Mouse (Mus musculus) liver, embryonic 15.5 days (tissue): ENCODE data around the gene Cfap43. TPM values are rescaled to one million over a fixed set of nuclear protein-coding genes. Genes with fewer than 3 reads are reported as not detected.
"Not testable (repeated sequence)": the region's sequence is repeated elsewhere in the genome, so short reads cannot be mapped to it uniquely, and the experiment has no call there.

Experiments used
- ATAC-seq: fragments of 200-750 bp; cut with Nextera tagmentation; 2 replicates; pipeline ENCODE4 v1.8.0; 2017; ENCODE audit warnings: moderate number of reproducible peaks, mild to moderate bottlenecking, moderate library complexity; ENCODE audit not compliant: insufficient read depth
- H3K27ac ChIP-seq: fragments of 300-500 bp; sonication (generic); replicated peaks from 2 replicates; pipeline ENCODE4 v1.5.1; 2015; ENCODE audit warnings: mild to moderate bottlenecking, inconsistent platforms
- H3K27me3 ChIP-seq: fragments of 300-500 bp; sonication (generic); 2 replicates; pipeline ENCODE4 v1.6.1; 2015; ENCODE audit warnings: mild to moderate bottlenecking, inconsistent platforms
- H3K36me3 ChIP-seq: fragments of 300-500 bp; sonication (generic); replicated peaks from 2 replicates; pipeline ENCODE4 v1.6.1; 2015; ENCODE audit warnings: moderate library complexity, mild to moderate bottlenecking, inconsistent platforms
- H3K4me1 ChIP-seq: fragments of 300-500 bp; sonication (generic); replicated peaks from 2 replicates; pipeline ENCODE4 v1.6.1; 2015; ENCODE audit warnings: inconsistent platforms
- H3K4me2 ChIP-seq: fragments of 300-500 bp; sonication (generic); 2 replicates; pipeline ENCODE4 v1.6.1; 2015; ENCODE audit warnings: moderate library complexity, mild to moderate bottlenecking, inconsistent platforms
- H3K4me3 ChIP-seq: fragments of 300-500 bp; sonication (generic); replicated peaks from 2 replicates; pipeline ENCODE4 v1.5.1; 2015; ENCODE audit warnings: mild to moderate bottlenecking, inconsistent platforms
- H3K9ac ChIP-seq: fragments of 300-500 bp; sonication (generic); 2 replicates; pipeline ENCODE4 v1.6.1; 2015; ENCODE audit warnings: moderate library complexity, mild to moderate bottlenecking, inconsistent platforms
- H3K9me3 ChIP-seq: fragments of 300-500 bp; sonication (generic); replicated peaks from 2 replicates; pipeline ENCODE4 v1.6.1; 2016; ENCODE audit warnings: inconsistent platforms
- WGBS: fragments of 180-500 bp; shearing (Covaris S2); methylation state at CpG from one replicate; pipeline ENCODE4 v1.1.7; 2015; ENCODE audit warnings: mixed read lengths; ENCODE audit not compliant: insufficient replicate concordance; 5-methylcytosine and 5-hydroxymethylcytosine counted together
- polyA plus RNA-seq: library from polyadenylated mRNA; unstranded; fragments of >200 nt; fragmentation: Nextera tagmentation; extraction: Ambion mirVana; gene quantifications from 2 replicates; pipeline ENCODE4 v1.2.1, GENCODE M21; 2015

Cfap43 gene
- polyA plus RNA-seq, 1 experiment from 2014 or later: 0.02 TPM

DNA sequence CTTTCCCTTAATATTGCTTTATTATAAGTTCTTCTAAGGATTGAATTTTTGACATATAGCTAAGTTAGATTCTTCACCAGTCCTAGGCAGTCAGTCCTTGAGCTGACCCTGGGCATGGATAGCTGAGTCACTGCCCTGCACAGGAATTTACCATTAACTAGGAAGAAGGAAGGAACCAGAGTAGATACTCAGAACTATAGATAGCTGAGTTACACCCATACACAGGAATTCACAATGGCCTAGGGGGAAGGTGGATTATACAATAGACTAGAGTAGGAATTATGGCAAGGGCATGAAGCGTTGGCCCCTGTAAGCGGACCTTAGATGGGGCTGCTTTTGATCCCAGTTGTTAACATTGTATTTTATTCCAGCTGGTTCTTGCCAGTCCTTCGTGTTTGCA is 67.0 kb downstream of the Cfap43 start:
- not testable (repeated sequence) for ATAC-seq

DNA sequence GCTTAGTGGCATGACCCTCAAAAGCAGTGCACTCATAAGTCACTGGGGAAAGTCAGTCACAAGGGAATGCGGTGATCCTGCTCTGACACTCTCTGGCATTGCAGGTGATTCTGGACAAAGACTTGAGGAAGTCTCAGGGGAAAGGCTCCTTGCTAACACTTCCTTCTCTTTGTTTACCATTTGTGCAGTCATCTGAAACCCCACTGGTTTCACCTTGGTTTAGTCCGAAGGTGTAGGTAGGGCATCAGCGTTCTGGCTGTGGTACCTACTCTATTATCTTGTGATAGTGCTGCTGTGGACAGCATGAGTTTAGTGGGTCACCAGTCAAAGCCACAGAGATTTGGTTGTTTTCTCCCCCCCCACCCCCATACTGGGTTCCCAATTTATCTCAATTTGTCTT is 69.4 kb downstream of the Cfap43 start:
- peaks cover 10% of the 10 kb centered on the region for H3K4me1 ChIP-seq
- H3K27ac ChIP-seq: no peak overlapping the region
- H3K9me3 ChIP-seq: no peaks in the 10 kb centered on the region
- no peak for ATAC-seq
- H3K27me3 ChIP-seq: peaks cover 12% of the 10 kb centered on the region
- 80% methylated on average over 3 of the region's 3 CpGs for WGBS
- H3K4me3 ChIP-seq: no peak overlapping the region
- no peak overlapping the region for H3K4me2 ChIP-seq
- H3K36me3 ChIP-seq: no peaks in the 10 kb centered on the region
- H3K9ac ChIP-seq: no peak overlapping the region

More for the DNA sequence above, 67.0 kb downstream of the Cfap43 start:
- H3K9ac ChIP-seq, H3K36me3 ChIP-seq, H3K27ac ChIP-seq, H3K9me3 ChIP-seq, H3K4me3 ChIP-seq, H3K4me2 ChIP-seq: not testable (repeated sequence)
- H3K27me3 ChIP-seq: peaks cover 12% of the 10 kb centered on the region
- peaks cover 24% of the 10 kb centered on the region for H3K4me1 ChIP-seq
- WGBS: 59% methylated on average over 3 of the region's 3 CpGs

DNA sequence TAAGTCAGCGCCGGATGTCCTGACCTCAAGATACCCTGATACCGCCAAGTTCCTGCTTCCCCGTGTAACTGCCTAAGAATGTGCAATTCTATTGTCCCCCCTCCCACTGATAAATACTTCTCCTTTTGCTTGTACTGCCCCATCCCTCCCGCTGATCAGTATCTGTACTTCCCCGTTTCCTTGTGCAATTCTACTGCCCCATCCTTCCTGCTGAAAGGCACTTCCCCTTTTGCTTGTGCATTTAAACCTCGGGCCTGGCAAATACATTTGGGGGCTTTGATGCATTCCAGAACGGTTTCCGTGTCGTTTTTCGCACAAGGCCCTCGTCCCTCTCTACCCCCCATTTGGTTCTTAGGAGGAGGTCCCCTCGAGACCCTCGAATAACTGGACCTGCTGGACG is 77.9 kb downstream of the Cfap43 start:
- H3K27ac ChIP-seq, H3K9me3 ChIP-seq, H3K36me3 ChIP-seq, ATAC-seq, H3K4me2 ChIP-seq, H3K9ac ChIP-seq, H3K4me1 ChIP-seq, H3K4me3 ChIP-seq: not testable (repeated sequence)
- 37% methylated on average over 15 of the region's 15 CpGs for WGBS
- peaks cover 27% of the 10 kb centered on the region for H3K27me3 ChIP-seq

DNA sequence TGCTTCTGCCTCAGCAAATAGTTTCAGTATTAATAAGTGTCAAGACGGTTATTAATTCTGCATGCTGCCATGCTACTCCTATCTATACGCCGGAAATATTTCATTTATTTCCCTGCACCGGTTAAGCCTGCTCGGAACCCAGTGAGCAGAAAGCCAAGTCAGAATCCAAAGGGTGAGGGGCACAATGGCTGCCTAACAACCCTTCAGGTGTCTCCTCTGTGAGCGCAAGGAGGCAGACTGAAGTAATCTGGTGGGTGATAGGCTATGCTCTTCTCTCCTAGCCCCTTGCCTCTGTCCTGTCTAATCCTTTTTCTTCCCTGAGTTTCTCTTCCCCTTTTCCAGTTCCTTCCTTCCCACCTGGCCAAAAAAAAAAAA is 81.6 kb downstream of the Cfap43 start:
- Histone ChIP-seq H3K9me3 (no peaks in the 10 kb centered on the region), H3K4me1 (peaks cover 9% of the 10 kb centered on the region; the same call in 1 of the 2 replicates), H3K9ac (no peak overlapping the region), H3K4me2 (peak overlapping the region; percentile 65), H3K36me3 (no peaks in the 10 kb centered on the region), H3K27me3 (peaks cover 37% of the 10 kb centered on the region), H3K27ac (no peak overlapping the region), H3K4me3 (peak overlapping the region; percentile 31)
- ATAC-seq: no peak
- 2% methylated on average over 6 of the region's 6 CpGs for WGBS

DNA sequence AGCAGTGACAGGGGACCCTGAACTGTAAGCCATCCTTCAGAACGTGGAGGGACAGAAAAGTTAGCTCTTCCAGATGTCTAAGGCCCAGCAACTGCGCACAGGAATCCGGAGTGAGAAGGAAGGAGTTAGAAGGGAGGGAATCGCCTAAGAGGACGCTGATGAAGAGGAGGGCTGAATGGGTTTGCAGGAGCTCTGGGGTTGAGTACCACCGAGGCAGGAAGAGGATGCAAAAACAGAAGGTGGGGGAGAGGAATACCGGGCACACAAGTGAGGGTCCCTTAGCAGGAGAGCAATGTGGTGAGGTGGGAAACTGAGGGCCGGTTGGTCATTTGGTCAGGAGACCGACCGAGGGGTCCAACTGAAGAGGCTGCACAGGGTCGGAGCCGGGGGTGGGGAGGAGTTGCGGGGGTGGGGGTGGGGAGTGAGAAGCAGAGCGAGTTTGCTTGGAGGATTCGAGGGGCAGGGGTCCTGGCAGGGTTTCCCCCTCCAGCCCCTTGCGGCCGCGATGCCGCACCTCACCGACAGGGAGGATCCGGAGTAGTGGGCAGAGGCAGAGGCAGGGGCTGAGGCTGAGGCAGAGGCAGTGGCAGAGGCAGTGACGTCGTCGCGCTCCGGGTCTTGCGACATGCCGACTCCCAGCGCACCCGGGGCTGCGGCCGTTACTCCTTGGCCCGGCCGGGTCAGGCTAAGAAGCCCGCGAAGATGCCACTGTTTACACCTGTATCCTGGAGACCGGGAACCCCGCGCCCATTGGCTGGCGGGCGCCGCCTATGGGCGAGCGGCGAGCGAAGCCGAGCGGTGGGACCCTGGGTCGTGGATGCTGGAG is 82.2 kb downstream of the Cfap43 start:
- Histone ChIP-seq H3K9ac (no peak overlapping the region), H3K27ac (no peak overlapping the region), H3K4me3 (peak overlapping the region; percentile 31), H3K9me3 (no peaks in the 10 kb centered on the region), H3K4me2 (peak overlapping the region; percentile 65), H3K4me1 (peaks cover 9% of the 10 kb centered on the region; the same call in 1 of the 2 replicates), H3K36me3 (no peaks in the 10 kb centered on the region), H3K27me3 (peaks cover 37% of the 10 kb centered on the region)
- ATAC-seq: no peak
- 4% methylated on average over 49 of the region's 49 CpGs for WGBS

DNA sequence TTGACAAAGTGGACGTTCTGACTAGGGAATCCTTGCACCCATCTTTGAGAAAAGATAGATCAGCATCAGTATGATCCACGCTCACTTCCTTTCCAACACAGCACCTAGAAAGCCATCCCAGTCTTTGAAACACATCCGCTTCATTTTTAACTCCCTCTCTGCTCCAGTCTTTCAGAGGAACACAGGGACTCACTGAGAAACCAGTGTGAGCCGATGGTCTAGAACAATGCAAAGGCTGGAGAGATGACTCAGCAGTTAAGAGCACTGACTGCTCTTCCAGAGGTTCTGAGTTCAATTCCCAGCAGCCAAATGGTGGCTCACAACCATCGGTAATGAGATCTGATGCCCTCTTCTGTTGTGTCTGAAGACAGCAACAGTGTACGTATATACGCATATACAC is 83.3 kb downstream of the Cfap43 start:
- H3K9me3 ChIP-seq: no peaks in the 10 kb centered on the region
- H3K4me2 ChIP-seq: no peak overlapping the region
- H3K4me1 ChIP-seq: peaks cover 9% of the 10 kb centered on the region; the same call in 1 of the 2 replicates
- peaks cover 37% of the 10 kb centered on the region for H3K27me3 ChIP-seq
- WGBS: 59% methylated on average over 7 of the region's 7 CpGs
- H3K4me3 ChIP-seq: no peak overlapping the region
- H3K36me3 ChIP-seq: no peaks in the 10 kb centered on the region
- no peak overlapping the region for H3K27ac ChIP-seq
- no peak overlapping the region for H3K9ac ChIP-seq
- ATAC-seq: no peak

DNA sequence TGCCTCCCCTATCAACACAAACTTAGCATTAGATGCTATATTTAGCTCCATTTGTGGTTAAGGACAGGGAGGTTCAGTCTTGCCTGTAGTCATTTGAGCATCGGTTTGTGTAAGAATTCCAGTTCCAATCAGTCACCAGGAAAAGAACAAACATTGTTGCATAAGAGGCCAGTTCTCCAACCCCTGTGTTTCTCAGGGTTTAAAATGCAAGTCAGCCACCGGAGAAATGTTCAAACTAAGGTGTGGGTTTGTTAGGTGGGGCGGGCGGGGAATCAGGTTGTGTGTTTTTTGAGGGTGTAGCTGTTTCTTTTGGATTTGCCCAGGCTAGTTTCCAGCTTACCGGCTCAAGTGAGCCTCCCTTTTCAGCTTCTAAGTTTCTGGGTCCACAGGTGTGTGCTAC is 84.5 kb downstream of the Cfap43 start:
- no peak overlapping the region for H3K27ac ChIP-seq
- WGBS: 57% methylated on average over 5 of the region's 5 CpGs
- H3K27me3 ChIP-seq: peaks cover 37% of the 10 kb centered on the region
- H3K9ac ChIP-seq: no peak overlapping the region
- no peaks in the 10 kb centered on the region for H3K9me3 ChIP-seq
- H3K36me3 ChIP-seq: no peaks in the 10 kb centered on the region
- no peak overlapping the region for H3K4me2 ChIP-seq
- H3K4me1 ChIP-seq: peaks cover 9% of the 10 kb centered on the region; the same call in 1 of the 2 replicates
- no peak overlapping the region for H3K4me3 ChIP-seq
- no peak for ATAC-seq

DNA sequence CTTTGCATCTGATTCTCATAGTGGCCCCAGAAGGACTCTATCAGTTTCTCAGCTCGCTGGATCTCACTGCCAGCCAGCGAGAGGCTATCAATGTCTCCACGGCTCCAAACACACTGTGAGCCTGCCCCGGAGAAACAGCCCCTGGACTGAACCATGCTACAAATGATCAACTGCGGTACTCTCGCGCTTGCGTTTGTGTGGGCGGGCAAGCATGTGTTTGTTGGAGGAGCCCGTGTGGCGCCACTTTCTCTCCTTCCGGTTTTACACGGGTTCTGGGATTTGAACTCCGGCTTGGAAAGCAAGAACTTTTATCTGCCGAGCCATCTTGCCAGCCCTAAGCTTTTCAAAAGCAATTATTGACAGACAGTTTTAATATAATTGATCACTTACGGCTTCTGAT is 86.8 kb downstream of the Cfap43 start:
- no peak for ATAC-seq

DNA sequence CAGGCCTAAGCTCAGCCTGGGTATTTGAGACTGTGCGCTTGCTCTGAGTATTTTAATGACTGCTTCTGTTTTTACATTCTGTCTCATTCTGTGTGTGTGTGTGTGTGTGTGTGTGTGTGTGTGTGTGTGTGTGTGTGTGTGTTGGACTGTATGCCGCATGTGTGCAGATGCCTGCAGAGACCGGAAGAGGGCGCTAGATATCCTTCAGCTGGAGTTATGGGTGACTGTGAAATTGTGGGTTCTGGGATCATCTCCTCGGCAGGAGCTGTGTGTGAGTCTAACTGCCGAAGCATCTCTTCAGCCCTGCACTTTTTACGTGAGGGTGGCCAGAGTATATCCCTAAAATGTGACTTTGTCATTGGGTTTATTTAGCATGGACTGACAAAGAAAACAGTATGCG is 88.0 kb downstream of the Cfap43 start:
- Histone ChIP-seq H3K36me3 (no peaks in the 10 kb centered on the region), H3K27me3 (peaks cover 8% of the 10 kb centered on the region; the same call in 1 of the 2 replicates), H3K9ac (no peak overlapping the region), H3K9me3 (no peaks in the 10 kb centered on the region), H3K4me2 (no peak overlapping the region), H3K27ac (no peak overlapping the region), H3K4me1 (no peaks in the 10 kb centered on the region), H3K4me3 (no peak overlapping the region)
- ATAC-seq: no peak
- 76% methylated on average over 8 of the region's 8 CpGs for WGBS

More for the DNA sequence above, 86.8 kb downstream of the Cfap43 start:
- Histone ChIP-seq H3K27ac (no peak overlapping the region), H3K4me2 (no peak overlapping the region), H3K9ac (no peak overlapping the region), H3K36me3 (no peaks in the 10 kb centered on the region), H3K4me1 (peaks cover 6% of the 10 kb centered on the region; the same call in 1 of the 2 replicates), H3K9me3 (no peaks in the 10 kb centered on the region), H3K4me3 (no peak overlapping the region), H3K27me3 (peaks cover 20% of the 10 kb centered on the region)
- WGBS: 78% methylated on average over 16 of the region's 16 CpGs

DNA sequence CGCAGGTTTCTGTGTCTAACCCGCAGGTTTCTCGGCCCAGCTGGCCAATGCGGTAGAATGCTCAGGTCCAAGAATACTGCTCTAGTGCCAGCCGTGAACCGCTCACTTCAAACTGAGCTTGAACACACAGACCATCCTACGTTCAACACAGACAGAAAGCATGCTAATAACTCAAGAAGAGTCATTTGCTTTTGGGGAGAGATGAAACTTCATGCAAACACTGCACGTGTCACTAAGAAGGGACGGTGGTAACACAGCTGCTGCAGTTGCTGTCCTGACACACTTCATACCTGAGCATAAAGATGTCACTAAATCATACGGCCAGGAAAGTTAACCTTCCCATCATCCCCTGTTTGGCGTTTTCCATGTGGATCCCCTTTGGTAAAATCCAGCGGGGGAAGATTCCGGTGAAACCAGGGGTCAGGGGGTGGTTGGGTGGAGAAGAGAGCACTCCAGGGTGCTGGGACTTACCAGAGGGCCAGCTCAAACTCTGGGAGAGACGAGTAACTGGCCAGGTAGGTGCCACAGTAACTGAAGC is 89.1 kb downstream of the Cfap43 start:
- H3K4me2 ChIP-seq: no peak overlapping the region
- H3K4me3 ChIP-seq: no peak overlapping the region
- no peaks in the 10 kb centered on the region for H3K36me3 ChIP-seq
- no peak overlapping the region for H3K9ac ChIP-seq
- WGBS: 68% methylated on average over 14 of the region's 14 CpGs
- no peaks in the 10 kb centered on the region for H3K9me3 ChIP-seq
- 0 out of 2 replicates have a peak, but pooled peaks cover 3% of the 10 kb centered on the region for H3K27me3 ChIP-seq
- no peak for ATAC-seq
- H3K27ac ChIP-seq: no peak overlapping the region
- no peaks in the 10 kb centered on the region for H3K4me1 ChIP-seq

DNA sequence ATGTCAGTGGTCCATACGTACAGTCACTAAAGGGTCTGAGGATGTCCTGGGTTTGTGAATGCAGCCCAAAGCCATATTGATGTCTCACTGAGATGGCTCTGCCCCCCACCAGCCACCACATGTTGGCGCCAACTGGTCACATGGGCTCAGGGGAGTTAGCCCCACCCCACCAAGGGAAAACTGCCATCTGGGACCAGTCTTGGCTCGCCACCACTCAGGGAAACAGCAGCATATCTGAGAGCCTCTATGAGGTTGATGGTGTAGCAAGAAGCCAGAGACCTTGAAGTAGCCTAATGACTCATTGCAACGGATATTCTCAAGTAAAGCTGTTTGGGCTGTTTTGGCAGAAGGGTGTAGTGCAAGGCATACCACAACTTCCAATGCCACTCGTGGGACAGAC is 95.1 kb downstream of the Cfap43 start:
- H3K36me3 ChIP-seq: no peaks in the 10 kb centered on the region
- no peak for ATAC-seq
- H3K4me2 ChIP-seq: no peak overlapping the region
- no peaks in the 10 kb centered on the region for H3K9me3 ChIP-seq
- 61% methylated on average over 5 of the region's 5 CpGs for whole genome bisulfite sequencing
- peaks cover 9% of the 10 kb centered on the region for H3K27me3 ChIP-seq
- H3K4me1 ChIP-seq: no peaks in the 10 kb centered on the region
- no peak overlapping the region for H3K9ac ChIP-seq
- H3K27ac ChIP-seq: no peak overlapping the region
- H3K4me3 ChIP-seq: no peak overlapping the region
